Mouse (Mus musculus) layer of hippocampus, postnatal 36 days (tissue): ENCODE measurements at regions not wholly inside any gene's neighbourhood (a gene's known extent, or its start where the extent isn't known, plus 50 kb on each side); places are given as distances from the start of the nearest gene placed in this dataset.

ENCODE experiments used
- DNase-seq, 2 experiments: peaks; one replicate each; pipeline ENCODE4 v3.0.0; 2022

DNA sequence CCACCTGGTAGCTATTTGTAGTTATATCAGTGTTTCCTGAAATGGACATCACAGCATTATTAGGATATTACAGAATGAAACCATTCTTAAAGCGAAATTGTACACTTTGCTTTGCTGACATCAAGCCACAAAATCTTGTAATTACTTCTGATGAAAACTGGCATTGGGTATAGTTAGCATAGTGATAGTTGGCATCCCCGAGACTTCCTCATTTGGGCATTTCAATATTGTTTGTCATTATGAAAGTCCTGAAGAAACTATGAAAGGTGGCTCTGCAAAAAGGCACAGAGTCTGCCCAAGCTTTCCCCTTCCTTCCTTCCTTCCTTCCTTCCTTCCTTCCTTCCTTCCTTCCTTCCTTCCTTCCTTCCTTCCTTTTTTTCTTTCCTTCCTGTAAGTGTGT, 217.5 kb upstream of the Fggy start:
- DNase-seq, result no peak

DNA sequence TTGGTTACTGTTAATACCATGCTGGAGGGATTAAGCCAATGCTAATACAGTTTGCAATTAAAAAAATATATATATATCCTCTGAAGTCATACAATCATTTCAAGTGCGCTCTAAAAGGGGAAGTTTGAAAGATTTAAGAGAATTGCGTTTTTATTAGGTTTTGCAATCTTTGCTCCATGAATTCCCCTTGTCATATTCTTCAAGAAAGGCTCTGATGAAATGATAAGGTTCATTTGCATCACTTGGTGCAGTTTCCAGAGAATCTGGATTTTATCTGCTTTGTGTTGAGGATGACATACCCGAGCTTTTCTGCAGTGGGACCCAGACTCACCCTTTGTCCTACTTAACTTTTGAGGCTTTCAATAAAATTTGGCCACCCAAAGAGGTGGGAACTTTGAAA, 216.4 kb upstream of the Fggy start:
- no peak for DNase-seq

DNA sequence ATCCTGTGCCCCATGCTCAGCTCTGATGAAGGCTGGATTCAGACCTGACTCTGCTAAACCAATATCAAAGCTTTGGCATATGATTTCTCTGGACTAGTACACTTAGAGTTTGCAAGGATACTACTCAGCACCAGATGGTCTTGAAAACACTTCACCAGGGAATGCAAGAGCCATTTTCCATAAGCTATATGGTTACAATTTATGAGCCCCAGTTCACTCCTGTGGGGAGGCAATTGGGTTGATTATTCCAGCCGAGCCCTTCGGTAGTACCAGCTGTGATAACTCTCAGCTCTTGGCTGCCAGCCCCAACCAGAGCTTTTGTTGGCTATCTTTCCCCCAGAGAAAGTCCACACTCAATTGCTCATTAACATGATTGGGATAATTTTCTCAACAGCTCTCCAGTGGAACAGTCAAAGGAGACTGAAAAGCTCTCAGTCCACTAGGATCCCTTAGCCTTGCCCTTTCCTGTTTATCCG, 210.5 kb upstream of the Fggy start:
- peak; percentile 54 to 56 for DNase-seq

DNA sequence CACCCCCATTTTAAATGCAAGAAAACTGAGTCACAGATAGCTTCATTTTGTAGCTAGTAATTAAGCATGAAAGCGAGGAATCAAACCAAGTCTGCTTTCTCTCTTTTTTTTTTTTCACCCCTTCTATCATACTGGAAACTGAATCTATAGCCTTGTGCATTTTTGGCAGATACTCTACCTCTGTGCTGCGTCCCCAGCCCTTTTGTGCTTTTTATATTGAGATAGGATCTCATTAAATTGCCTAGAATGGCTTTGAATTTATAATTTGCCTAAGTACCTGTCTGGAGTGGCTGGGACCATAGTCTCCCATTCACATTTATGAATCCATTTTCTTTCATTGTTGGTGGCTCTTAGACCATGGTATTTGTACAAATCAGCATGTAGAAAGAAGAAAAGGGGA, 209.9 kb upstream of the Fggy start:
- DNase-seq, result no peak

DNA sequence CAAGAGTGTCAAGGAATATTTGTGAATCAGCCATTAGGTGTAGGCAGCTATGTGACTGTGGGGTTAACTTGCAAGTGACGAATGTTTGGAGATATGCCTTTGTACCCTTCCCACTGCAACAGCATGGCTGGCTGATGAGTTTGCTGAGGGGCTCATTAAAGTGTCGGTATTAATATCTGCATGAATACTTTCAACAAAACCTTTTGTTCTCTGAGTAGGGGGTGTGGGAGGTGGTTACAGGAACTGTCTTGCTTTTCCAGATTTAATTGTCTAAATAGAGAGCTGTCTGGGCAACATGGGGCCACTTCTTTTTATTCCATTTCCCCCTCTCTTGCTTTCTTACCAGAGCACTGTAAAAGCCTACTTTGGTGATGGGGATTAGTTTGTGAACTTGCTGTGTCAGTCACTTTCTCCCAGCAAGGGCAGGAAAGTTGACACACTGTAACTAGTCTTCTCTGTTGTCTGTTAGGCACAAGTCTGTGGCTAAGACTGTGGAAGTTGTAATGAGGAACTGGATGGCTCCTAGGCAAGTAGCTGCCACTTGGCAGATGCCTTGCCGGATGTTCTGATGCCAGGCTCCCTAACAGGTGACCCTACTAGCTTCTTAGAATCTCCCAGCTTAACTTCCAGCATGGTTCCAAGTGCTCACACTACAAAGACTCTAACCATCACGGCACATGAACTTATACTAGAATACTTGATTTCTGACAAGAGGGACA, 208.7 kb upstream of the Fggy start:
- no peak for DNase-seq

DNA sequence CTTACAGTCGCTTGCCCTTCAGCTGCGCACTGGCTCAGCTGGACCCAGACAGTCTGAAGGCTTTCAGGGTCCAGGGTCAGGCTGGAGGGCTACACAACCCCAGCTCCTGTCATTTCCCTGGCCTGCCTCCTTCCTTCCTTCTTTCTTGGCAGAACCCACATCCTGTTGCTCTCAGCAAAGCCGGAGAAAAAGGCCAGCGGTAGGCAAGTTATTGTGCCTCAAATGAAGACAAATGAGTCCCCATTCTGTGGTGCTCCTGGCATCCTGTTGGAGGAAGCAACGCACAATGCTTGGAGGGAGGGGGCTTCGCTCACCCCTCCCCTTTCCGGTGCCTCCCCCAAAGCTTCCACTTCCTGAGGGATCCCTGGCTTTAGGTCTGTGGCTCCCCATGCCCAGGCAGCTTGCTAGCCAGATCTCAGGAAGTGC, 203.4 kb upstream of the Fggy start:
- DNase-seq, result peak in 1 of 2 experiments; percentile 13

DNA sequence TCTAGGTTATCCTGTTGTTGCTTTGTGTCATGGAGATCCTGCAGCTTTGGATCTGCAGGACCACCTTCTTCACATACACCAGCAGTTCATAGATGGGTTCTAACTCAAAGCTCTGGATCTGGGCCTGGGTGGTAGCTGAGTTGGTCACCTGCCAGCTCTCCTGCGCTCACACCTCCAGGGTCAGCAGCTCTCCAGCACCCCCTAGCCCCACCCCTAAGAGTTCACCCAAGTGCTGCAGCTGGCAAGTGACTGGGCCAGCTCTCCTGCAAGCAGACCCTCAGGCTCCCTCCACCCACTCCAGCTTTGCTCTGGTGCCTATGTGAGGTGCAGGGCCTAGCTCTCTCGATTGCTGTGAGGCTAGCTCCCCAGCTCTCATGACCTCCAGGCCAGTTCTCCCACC, 198.6 kb upstream of the Fggy start:
- DNase-seq, result no peak

DNA sequence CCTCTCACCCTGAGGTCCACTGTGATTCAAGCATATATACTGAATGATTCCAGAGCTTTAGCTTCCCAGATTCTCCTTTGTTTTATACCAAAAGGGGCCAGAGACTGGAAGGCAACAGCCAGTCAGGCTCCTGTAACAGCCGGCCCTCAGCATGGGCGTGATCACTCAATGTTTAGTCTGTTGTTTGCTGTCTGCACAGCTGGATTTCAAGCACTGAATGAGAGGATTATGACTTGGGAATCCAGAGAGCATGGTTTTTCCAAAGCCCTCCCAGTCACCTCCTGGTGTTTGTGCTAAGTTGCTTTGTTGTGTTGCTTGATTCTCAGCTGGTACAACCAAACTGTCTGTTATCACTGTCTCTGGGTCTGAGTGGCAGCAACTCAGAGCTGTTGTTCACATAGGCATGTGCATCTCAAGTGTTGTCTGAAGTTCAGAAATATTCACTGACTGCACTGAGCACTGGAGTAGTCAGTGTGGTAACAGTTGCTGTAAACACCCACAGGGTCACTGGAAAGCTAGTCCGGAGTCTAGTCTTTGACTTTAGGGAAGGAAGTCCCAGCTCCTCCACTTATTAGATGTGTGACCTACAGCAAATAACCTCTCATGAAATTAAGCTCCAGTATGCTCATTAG, 196.9 kb upstream of the Fggy start:
- no peak for DNase-seq

DNA sequence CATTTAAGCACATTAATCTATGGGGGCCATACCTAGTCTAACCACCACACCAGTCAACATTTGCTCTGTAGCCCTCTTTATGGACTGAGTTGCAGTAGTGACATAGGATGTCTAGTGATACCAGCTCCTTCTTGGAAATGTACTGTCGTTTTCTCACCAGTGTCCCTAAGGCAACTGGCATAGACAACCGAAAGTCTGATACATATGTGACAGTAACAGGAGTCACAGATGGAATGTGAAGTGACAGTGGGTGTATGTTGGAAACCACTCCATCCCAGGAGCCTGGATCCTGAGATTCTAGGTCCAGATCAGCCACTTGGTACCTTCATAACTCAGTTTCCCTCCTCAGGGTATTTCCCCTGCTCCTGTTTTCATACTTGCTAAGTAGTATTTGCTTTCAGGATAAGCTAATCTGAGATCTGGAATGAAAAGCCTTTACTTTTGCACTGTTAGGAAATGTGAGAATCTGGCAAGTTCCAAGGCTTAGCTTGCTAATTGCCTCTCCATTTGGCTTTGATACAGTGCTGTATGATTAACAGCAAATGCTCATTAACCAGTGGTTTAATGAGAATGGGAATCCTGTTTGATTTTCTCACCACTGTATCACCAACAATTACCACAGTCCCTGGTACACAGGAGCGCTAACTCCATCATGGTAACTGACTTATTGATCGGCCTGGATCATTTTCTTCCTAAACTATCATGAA, 192.8 kb upstream of the Fggy start:
- no peak for DNase-seq

DNA sequence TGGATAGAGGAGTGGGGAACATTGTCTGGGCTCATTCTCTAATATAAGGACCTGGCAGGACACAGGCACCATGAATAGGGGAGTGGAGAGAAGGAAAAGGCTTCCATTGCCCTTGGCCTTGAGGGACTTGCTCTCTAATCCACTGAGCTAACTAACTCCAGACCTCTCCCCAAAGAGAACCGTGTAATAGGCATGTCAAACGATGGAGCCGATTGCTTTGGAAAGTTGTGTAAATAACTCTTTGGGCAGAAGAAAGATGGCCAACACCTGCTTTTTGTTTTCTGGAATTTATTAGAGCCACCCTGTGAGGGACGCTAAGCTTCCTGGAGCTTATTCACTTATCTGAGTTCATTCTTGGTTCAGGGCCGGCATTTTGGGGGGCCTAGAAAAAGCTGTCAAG, 180.9 kb upstream of the Fggy start:
- no peak for DNase-seq

DNA sequence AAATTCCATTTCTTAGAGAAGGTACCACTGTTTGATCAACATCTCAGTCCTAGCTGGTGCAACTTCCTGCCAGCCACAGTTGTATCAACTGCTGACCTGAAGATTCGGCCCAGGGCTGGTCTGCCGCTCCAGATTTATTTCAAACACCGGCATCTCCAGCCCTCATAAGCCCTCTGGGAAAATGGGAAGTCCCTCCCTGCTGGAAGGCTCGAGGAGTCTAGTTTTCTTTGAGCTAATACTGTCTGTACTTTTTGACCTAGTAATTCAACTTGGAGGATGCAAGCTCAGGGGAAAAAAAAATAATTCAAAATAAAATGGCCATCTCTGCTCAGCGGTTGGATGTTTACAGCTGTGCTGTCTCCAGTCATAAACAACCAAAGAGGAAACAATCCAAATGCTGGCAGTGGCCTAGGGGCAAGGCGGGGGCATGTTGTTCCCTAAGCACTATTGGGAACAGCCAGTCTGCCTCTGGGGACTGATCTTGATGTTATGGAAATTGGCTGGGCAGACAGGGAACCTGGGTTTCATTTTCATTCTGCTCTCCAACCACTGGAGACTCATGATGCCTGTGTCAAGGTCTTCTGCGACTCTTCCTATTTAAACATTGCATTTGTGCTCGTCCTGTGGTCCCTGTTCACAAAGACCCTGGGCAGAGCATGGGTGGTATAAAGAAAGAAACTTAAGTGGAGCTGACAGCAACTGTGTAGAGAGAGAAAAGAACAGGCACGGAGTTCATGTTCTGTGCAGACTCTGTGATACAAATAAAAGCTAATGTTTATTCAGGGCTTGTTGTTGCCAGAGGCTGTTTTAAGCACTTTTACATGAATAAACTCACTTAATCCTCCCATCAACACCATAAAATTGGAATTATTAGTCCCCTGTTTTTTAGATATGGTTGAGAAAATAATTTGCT, 179.8 kb upstream of the Fggy start:
- DNase-seq, result no peak

DNA sequence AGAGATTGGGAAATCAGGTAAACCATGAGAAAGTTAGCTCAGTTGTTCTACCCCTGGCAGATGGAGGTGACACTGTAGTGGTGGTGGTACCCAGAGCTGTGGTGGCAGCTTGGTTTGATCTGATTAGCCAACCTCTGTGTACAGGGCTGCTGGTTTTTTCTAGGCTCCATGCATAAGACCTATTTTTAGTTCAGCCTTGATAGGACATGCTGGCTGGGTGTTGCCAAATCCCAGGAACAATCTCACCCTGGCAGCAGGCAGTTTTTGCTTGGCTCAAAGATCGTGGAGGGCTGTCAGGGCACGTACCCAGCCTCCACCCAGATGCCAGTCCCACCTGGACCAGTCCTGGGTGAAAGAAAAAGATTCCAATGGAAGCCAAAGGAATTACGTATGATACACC, 178.7 kb upstream of the Fggy start:
- peak; percentile 37 to 38 for DNase-seq

DNA sequence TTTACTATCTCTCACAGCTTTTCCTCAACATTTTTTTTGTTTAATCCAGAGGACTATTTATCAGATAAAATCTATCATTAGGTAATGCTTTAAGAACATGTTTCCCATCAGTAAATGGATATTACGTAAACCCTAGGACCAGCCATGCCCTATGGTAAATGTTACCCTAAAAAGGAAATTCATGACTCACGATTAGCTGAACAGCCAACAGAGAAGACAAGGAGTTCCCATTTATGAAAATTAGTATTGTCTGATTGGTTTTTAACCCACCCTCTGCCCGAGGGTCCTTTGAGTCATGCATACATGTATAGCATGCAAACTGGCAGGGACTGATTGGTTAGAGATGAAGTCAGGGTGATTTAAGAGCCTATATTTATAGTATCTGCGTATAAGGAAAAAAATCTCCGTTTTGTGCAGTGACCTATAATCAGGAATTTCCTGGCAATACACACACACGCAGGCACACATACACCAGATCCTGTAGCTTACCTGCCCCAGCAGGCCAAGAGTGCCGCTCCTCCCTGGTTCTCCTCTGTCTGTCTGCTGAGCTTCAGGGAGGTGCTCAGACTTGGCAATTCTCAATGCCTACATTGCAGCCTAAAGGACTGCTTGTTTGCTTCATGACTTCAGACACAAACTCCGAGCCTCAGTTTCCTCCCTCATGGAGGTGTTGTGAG, 174.0 kb upstream of the Fggy start:
- no peak for DNase-seq

DNA sequence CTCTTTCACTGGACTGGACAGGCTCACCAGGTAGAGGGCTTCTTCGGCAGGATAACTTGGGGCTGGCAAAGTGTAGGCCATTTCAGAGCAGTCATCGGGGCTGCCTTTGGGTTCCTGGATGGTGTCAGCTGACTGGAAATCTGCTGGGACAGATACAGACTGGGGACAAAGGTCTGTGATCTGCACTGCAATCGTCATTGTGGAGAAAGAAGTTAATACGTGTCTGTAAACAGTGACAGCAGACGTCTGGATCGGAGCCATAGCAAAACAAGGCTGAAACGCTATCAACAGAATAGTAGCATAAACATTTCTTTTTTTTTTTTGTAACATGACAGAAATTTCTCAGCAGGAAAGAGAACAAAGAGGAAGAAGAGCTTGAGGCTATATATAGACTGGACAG, 171.8 kb upstream of the Fggy start:
- no peak for DNase-seq

DNA sequence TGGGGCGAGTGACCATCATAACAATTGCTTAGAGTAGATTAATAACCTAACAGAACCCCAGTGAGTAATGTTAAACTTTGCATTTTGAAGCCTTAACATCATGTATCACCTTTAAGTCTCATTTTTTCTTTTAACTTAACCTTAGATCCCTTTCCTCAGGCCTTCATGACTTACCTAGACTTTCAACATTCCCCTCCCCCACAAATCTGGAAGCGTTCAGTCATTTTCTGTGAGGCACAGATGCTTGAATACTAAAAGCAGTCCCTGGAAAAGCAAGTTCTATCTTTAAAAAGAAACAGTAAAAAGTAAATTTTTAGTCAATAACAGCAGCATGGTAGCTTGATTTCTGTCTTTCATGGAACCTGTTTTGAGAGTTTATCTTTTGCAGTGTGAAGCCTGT, 171.3 kb upstream of the Fggy start:
- no peak for DNase-seq

DNA sequence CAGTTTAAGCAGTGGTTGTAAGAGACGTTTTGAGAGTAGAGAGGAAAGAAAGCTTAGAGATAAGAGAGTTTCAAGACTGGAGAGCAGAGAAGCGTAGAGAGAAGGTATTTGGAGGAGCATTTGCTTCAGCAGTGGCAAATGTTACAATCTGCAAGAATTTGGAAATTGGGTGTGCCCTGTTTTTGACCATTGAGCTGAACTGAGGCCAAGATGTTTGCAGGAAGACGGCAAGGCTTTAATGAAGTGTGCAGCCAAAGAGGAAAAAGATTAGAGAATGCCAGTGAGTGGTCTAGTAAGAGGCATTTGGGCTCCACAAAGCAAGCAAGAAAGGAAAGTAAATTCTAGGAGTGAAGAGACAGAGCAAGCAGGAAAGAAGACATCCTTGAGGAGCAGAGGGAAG, 168.8 kb upstream of the Fggy start:
- DNase-seq, result no peak

DNA sequence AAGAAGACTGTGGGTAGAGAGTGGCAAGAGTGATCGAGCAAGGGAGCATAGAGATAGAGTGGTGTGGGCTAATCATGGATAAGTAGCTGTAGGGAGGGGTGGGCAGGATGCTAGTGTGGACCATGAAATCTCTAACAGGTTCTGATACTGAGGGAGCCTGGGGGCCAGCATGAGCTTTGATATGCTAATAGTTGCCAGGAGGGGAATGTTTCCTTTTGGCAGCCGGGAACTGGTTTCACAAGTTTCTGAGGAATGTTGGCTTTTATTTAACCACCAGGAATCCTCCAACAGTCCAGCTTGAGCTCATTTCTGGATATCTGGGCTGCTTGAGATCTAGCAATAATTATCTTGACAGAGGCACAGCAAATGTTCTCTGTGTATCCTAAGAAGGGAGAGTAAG, 167.7 kb upstream of the Fggy start:
- no peak for DNase-seq

DNA sequence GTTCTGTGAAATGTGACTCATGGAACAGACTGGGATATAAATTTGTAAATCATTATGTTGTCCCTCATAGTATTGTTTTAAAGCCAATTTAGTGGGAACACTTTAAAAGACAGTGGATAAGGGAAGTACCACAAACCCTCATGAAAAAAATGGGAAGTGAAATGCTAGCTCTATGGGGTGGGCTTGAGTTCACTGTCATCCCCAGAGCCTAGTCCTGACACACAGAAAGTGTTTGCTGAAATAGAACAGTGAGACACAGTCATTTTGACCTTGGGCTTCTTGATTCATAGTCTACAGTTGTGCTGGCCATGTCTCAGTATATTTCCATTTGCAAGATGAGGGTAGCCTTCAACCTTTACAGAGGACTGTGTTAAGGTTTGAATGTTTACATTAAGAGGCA, 166.8 kb upstream of the Fggy start:
- no peak for DNase-seq

DNA sequence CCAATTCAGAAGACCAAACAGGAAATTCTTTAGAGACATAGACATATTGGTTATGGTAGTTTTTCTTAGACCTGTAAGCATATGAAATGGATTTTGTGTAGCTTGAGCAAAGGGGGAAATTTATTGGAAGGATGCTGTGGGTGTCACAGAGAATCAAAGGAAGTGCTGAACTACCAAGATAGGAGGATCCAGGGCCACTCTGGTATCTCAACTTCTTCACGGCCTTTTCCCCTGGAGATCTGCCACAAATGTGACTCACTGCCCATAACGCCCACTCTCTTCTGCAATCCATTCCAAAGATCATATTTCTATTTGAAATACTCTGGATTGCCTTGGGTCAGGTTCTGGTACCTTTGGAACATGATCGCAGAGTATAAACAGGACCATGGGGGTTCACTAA, 161.6 kb upstream of the Fggy start:
- no peak for DNase-seq

DNA sequence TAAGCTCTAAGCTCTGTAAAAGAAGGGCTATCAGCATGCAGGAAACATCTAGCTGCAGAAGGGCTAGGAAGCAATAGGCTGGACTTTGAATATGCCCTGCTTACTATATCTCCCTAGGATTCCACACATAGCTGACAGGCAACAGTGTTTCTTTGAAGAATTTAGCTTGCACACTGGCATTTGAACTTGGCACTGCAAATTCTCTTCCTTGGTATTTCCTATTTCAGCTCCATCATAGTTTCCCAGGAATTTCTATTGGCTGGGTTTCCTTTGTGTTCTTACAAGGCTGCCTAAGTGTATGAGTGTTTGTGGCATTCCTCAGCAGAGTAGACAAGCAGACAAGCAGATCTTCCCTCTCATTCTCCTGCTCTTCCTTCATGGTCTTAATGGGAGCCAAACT, 159.0 kb upstream of the Fggy start:
- no peak for DNase-seq

DNA sequence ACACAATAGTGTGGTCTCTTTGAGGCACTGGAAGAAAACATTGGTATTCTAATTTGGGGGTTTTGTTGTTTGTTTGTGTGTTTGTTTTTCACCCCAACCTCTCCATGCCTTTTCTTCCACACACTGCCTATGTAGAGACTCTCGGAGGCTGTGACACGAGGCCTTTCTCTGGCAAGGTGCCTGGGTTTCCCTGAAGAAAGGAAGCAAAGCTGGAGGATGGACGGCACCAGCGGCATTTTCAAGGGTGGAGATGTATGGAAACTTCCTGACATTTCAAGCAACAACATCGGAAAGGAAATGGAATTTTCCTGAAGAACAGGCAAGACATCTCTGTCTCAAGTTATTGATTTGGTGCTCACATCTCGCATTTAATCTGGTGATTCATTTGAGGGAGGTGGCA, 155.0 kb upstream of the Fggy start:
- no peak for DNase-seq

DNA sequence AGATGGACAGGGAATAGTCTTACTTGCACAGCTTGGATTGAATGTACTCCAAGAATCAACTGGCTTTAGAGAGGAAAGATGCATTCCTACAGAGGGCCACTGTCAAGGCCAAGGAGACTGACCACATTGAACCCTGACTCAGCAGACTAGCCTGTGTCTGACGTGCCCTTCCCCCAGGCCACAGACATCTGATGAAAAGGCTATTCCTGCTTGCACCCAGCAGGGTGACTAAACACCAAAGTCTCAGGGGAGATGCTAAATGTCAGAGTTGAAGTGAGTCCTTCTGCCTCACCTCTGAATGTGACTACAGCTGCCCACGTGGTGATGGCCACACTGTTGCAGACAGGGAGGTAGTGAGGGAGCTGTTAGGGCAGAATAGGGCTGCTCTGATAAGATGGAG, 140.2 kb upstream of the Fggy start:
- DNase-seq, result no peak
